Mouse (Mus musculus) heart, embryonic 14.5 days (tissue): ENCODE data around the gene H1f0. TPM values are rescaled to one million over a fixed set of nuclear protein-coding genes. Genes with fewer than 3 reads are reported as not detected.

ENCODE experiments used
- ATAC-seq: fragments of 200-750 bp; cut with Nextera tagmentation; 2 replicates; pipeline ENCODE4 v1.8.0; 2017; ENCODE audit warnings: low read depth, moderate TSS enrichment; ENCODE audit not compliant: insufficient number of reproducible peaks, insufficient read depth, low FRiP score
- H3K27ac ChIP-seq, 2 experiments: fragments of 200-500 bp in 1 of 2; fragments of 300-500 bp in 1 of 2; sonication (generic) in 1 of 2; replicated peaks in 1 of 2; 2 replicates each; pipeline ENCODE4 v1.5.1; 2012 to 2014; ENCODE audit warnings: low read depth in 2 of 2, low read length in 2 of 2, control low read depth in 1 of 2, mild to moderate bottlenecking in 1 of 2, mixed read lengths in 1 of 2; ENCODE audit not compliant: control insufficient read depth in 1 of 2, insufficient read depth in 1 of 2
- H3K27me3 ChIP-seq: fragments of 300-500 bp; sonication (generic); 2 replicates; pipeline ENCODE4 v1.6.1; 2014; ENCODE audit warnings: mild to moderate bottlenecking, low read length, control low read depth; ENCODE audit not compliant: control insufficient read depth, insufficient read depth
- H3K36me3 ChIP-seq: fragments of 300-500 bp; sonication (generic); 2 replicates; pipeline ENCODE4 v1.6.1; 2014; ENCODE audit warnings: mild to moderate bottlenecking, control low read depth, low read length, mixed read lengths; ENCODE audit not compliant: control insufficient read depth, insufficient read depth
- H3K4me1 ChIP-seq, 2 experiments: fragments of 200-500 bp in 1 of 2; fragments of 300-500 bp in 1 of 2; sonication (generic) in 1 of 2; 2 replicates each; pipeline ENCODE4 v1.6.1; 2012 to 2014; ENCODE audit warnings: low read length in 2 of 2, control low read depth in 1 of 2, mixed read lengths in 1 of 2; ENCODE audit not compliant: control insufficient read depth in 2 of 2, insufficient read depth in 2 of 2
- H3K4me2 ChIP-seq: fragments of 300-500 bp; sonication (generic); 2 replicates; pipeline ENCODE4 v1.6.1; 2014; ENCODE audit warnings: mild to moderate bottlenecking, low read length
- H3K4me3 ChIP-seq, 2 experiments: fragments of 200-500 bp in 1 of 2; fragments of 300-500 bp in 1 of 2; sonication (generic) in 1 of 2; 2 replicates each; pipeline ENCODE4 v1.5.1; 2012 to 2014; ENCODE audit warnings: low read length in 2 of 2, mild to moderate bottlenecking in 2 of 2, control low read depth in 1 of 2, low read depth in 1 of 2, moderate library complexity in 1 of 2; ENCODE audit not compliant: control insufficient read depth in 1 of 2, insufficient read depth in 1 of 2
- H3K9ac ChIP-seq: fragments of 300-500 bp; sonication (generic); 2 replicates; pipeline ENCODE4 v1.6.1; 2014; ENCODE audit warnings: mild to moderate bottlenecking, low read length
- H3K9me3 ChIP-seq: fragments of 300-500 bp; sonication (generic); 2 replicates; pipeline ENCODE4 v1.6.1; 2016; ENCODE audit warnings: low read length, control low read depth; ENCODE audit not compliant: control insufficient read depth
- WGBS: fragments of 180-500 bp; shearing (Covaris S2); extraction: QIAGEN DNeasy Blood & Tissue Kit; methylation state at CpG from one replicate; pipeline ENCODE4 v1.1.7; 2014; 5-methylcytosine and 5-hydroxymethylcytosine counted together
- polyA plus RNA-seq: library from polyadenylated mRNA; unstranded; fragments of >200 nt; fragmentation: Nextera tagmentation; extraction: Ambion mirVana; gene quantifications from 2 replicates; pipeline ENCODE4 v1.2.1, GENCODE M21; 2014

Gene H1f0
- polyA plus RNA-seq, 1 experiment from 2014 or later: 102 TPM

- ATAC-seq: no peak
- Histone ChIP-seq H3K4me2 (no peak overlapping the region), H3K36me3 (peaks cover 85% of the 10 kb centered on the region)
Measured at GRCm38 (mm10) chr15:78995916-78996315, 32.3 kb upstream of the H1f0 start.

GRCm38 (mm10) chr15:78996663-78997062 is 31.6 kb upstream of the H1f0 start:
- ATAC-seq: no peak
- H3K4me1 ChIP-seq: peaks cover 10 to 15% of the 10 kb centered on the region in 2 experiments
- H3K4me3 ChIP-seq: no peak overlapping the region
- H3K27me3 ChIP-seq: no peaks in the 10 kb centered on the region
- H3K36me3 ChIP-seq: peaks cover 85% of the 10 kb centered on the region
- no peaks in the 10 kb centered on the region for H3K9me3 ChIP-seq
- H3K9ac ChIP-seq: no peak overlapping the region
- WGBS: 70% methylated on average over 3 of the region's 3 CpGs
- no peak overlapping the region for H3K27ac ChIP-seq
- H3K4me2 ChIP-seq: no peak overlapping the region

More at GRCm38 (mm10) chr15:78995916-78996315, 32.3 kb upstream of the H1f0 start:
- no peak overlapping the region for H3K4me3 ChIP-seq
- no peak overlapping the region for H3K27ac ChIP-seq
- H3K9me3 ChIP-seq: no peaks in the 10 kb centered on the region
- H3K27me3 ChIP-seq: no peaks in the 10 kb centered on the region
- peaks cover 10 to 15% of the 10 kb centered on the region in 2 experiments for H3K4me1 ChIP-seq
- H3K9ac ChIP-seq: no peak overlapping the region
- 74% methylated on average over 4 of the region's 4 CpGs for WGBS

DNA sequence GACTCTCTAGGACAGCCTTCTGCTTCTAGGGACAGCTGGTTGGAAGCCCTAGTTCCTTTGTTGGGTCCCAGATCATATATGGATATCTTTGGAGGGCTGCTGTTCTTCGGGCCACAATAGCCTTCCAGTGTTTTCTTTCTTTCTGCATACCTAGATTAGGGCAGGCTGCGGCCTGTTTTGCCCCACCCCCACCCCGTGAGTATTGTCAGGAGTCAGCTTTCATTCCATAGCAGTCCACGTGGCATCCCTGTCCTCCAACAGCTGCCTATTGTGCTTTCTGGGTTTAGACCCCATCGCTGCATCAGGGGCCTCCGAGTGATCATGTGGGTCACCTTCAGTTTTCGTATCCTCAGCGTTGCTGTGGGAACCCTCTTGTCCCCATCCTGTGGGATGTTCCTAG is 29.9 kb upstream of the H1f0 start:
- peaks cover 85% of the 10 kb centered on the region for H3K36me3 ChIP-seq
- H3K4me3 ChIP-seq: no peak overlapping the region
- no peaks in the 10 kb centered on the region for H3K9me3 ChIP-seq
- peaks cover 10 to 15% of the 10 kb centered on the region in 2 experiments for H3K4me1 ChIP-seq
- no peaks in the 10 kb centered on the region for H3K27me3 ChIP-seq
- WGBS: 39% methylated on average over 8 of the region's 8 CpGs
- H3K27ac ChIP-seq: peak overlapping the region; percentile 19 to 71
- no peak overlapping the region for H3K4me2 ChIP-seq
- H3K9ac ChIP-seq: peak overlapping the region; percentile 27; the same call in 1 of the 2 replicates
- no peak for ATAC-seq

DNA sequence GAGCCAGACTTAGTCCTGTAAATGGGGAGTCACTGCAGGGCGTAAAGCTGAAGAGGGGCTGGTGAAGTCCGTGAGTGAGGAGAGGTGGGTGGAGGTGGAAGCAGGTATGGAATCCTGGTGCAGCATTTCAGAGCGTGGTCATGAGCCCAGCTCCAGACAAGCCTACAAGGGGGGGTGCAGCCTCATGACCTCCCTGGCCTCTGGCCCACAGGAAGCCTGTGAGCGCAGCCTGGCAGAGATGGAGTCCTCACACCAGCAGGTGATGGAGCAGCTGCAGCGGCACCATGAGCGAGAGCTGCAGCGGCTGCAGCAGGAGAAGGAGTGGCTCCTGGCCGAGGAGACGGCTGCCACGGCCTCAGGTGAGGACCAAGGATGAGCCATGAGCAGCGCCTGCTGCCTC is 28.7 kb upstream of the H1f0 start:
- H3K27ac ChIP-seq: no peak overlapping the region
- 87% methylated on average over 11 of the region's 11 CpGs for WGBS
- no peak for ATAC-seq
- H3K4me3 ChIP-seq: no peak overlapping the region
- H3K4me1 ChIP-seq: peaks cover 10 to 15% of the 10 kb centered on the region in 2 experiments
- no peaks in the 10 kb centered on the region for H3K27me3 ChIP-seq
- H3K4me2 ChIP-seq: no peak overlapping the region
- H3K36me3 ChIP-seq: peaks cover 85% of the 10 kb centered on the region
- no peak overlapping the region for H3K9ac ChIP-seq
- no peaks in the 10 kb centered on the region for H3K9me3 ChIP-seq

- ATAC-seq: no peak
- peaks cover 85% of the 10 kb centered on the region for H3K36me3 ChIP-seq
- no peak overlapping the region for H3K4me2 ChIP-seq
- WGBS: 82% methylated on average over 7 of the region's 7 CpGs
- H3K9ac ChIP-seq: no peak overlapping the region
- H3K27me3 ChIP-seq: no peaks in the 10 kb centered on the region
- H3K4me3 ChIP-seq: no peak overlapping the region
- H3K4me1 ChIP-seq: peaks cover 10 to 15% of the 10 kb centered on the region in 2 experiments
- no peaks in the 10 kb centered on the region for H3K9me3 ChIP-seq
- H3K27ac ChIP-seq: no peak overlapping the region
Measured at GRCm38 (mm10) chr15:79000357-79000791, 27.9 kb upstream of the H1f0 start.

GRCm38 (mm10) chr15:79001559-79001958 is 26.7 kb upstream of the H1f0 start:
- H3K4me2 ChIP-seq: no peak overlapping the region
- H3K4me1 ChIP-seq: peaks cover 10 to 15% of the 10 kb centered on the region in 2 experiments
- H3K9ac ChIP-seq: no peak overlapping the region
- H3K9me3 ChIP-seq: no peaks in the 10 kb centered on the region
- H3K36me3 ChIP-seq: peaks cover 86% of the 10 kb centered on the region
- no peak overlapping the region for H3K4me3 ChIP-seq
- H3K27ac ChIP-seq: no peak overlapping the region
- 87% methylated on average over 5 of the region's 5 CpGs for WGBS
- no peaks in the 10 kb centered on the region for H3K27me3 ChIP-seq
- ATAC-seq: no peak

GRCm38 (mm10) chr15:79002036-79002435 is 26.2 kb upstream of the H1f0 start:
- Histone ChIP-seq H3K36me3 (peaks cover 89% of the 10 kb centered on the region), H3K9ac (no peak overlapping the region), H3K4me2 (0 out of 2 replicates have a peak overlapping the region, but pooled peaks have one; percentile 4), H3K27ac (no peak overlapping the region), H3K27me3 (no peaks in the 10 kb centered on the region), H3K9me3 (no peaks in the 10 kb centered on the region), H3K4me3 (no peak overlapping the region), H3K4me1 (peaks cover 10 to 15% of the 10 kb centered on the region in 2 experiments)
- ATAC-seq: no peak
- WGBS: 43% methylated on average over 19 of the region's 19 CpGs

DNA sequence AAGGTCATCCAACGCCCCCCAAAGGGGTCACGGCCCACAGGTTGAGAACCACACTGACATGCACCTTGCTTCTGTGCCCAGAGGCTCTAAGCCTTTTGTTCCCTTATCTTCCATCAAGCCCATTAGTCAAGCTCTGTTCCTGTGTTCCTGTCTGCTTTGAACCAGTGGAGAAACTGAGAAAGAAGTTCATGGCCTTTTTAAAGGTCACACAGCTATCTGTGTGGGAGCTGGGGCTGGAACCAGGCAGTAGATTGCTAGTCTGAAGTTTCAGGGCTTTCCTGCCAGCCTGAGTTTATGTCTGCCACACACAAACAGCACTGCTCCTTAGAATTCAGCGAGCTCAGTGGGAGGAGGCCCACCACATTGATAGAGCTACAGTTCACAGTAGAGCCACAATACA is 25.2 kb upstream of the H1f0 start:
- Histone ChIP-seq H3K27me3 (no peaks in the 10 kb centered on the region), H3K9ac (no peak overlapping the region), H3K36me3 (peaks cover 93% of the 10 kb centered on the region), H3K27ac (no peak overlapping the region), H3K4me1 (peaks cover 6 to 10% of the 10 kb centered on the region in 2 experiments), H3K4me2 (no peak overlapping the region), H3K4me3 (no peak overlapping the region), H3K9me3 (no peaks in the 10 kb centered on the region)
- no peak for ATAC-seq
- WGBS: 77% methylated on average over 3 of the region's 3 CpGs
